Mouse (Mus musculus) midbrain, embryonic 13.5 days (tissue): ENCODE measurements at regions not wholly inside any gene's neighbourhood (a gene's known extent, or its start where the extent isn't known, plus 50 kb on each side); places are given as distances from the start of the nearest gene placed in this dataset.

ENCODE experiments used
- ATAC-seq: fragments of 200-750 bp; cut with Nextera tagmentation; 2 replicates; pipeline ENCODE4 v1.8.0; 2017; ENCODE audit warnings: mild to moderate bottlenecking, moderate TSS enrichment, moderate library complexity
- H3K27ac ChIP-seq: fragments of 300-500 bp; sonication (generic); 2 replicates; pipeline ENCODE4 v1.5.1; 2015; ENCODE audit warnings: inconsistent platforms, mild to moderate bottlenecking, moderate library complexity
- H3K27me3 ChIP-seq: fragments of 300-500 bp; sonication (generic); 2 replicates; pipeline ENCODE4 v1.6.1; 2015; ENCODE audit warnings: mild to moderate bottlenecking, inconsistent platforms
- H3K36me3 ChIP-seq: fragments of 300-500 bp; sonication (generic); 2 replicates; pipeline ENCODE4 v1.6.1; 2015; ENCODE audit warnings: mild to moderate bottlenecking, inconsistent platforms
- H3K4me1 ChIP-seq: fragments of 300-500 bp; sonication (generic); replicated peaks from 2 replicates; pipeline ENCODE4 v1.6.1; 2015; ENCODE audit warnings: inconsistent platforms
- H3K4me2 ChIP-seq: fragments of 300-500 bp; sonication (generic); replicated peaks from 2 replicates; pipeline ENCODE4 v1.6.1; 2015; ENCODE audit warnings: moderate library complexity, mild to moderate bottlenecking, inconsistent platforms
- H3K4me3 ChIP-seq: fragments of 300-500 bp; sonication (generic); replicated peaks from 2 replicates; pipeline ENCODE4 v1.5.1; 2015; ENCODE audit warnings: mild to moderate bottlenecking, inconsistent platforms
- H3K9ac ChIP-seq: fragments of 300-500 bp; sonication (generic); replicated peaks from 2 replicates; pipeline ENCODE4 v1.6.1; 2015; ENCODE audit warnings: mild to moderate bottlenecking, inconsistent platforms
- H3K9me3 ChIP-seq: fragments of 300-500 bp; sonication (generic); 2 replicates; pipeline ENCODE4 v1.6.1; 2016; ENCODE audit warnings: mild to moderate bottlenecking, inconsistent platforms
- WGBS: fragments of 180-500 bp; shearing (Covaris S2); methylation state at CpG from one replicate; pipeline ENCODE4 v1.1.7; 2015; 5-methylcytosine and 5-hydroxymethylcytosine counted together

DNA sequence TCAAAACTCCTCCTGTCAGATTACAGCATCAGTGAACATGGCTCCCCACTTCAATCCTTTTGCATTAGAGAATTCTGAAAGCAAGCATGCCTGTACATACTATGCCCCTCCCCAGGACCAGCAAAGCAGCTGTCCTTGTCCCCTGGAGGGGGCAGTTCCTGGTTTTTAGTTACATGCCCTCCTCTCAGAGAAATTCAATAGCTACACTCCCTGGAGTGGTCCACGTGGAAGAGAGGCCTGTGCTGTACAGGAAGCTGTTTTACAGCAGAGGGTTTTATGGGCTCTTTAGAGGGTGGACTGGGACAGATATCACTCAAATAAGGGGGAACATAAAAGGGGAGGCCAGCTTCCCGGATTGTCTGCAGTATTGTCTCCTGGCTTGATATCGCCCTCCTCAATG lies 481.3 kb downstream of the Cdh26 start:
- Histone ChIP-seq H3K4me1 (peaks cover 6% of the 10 kb centered on the region), H3K27me3 (no peaks in the 10 kb centered on the region), H3K36me3 (no peaks in the 10 kb centered on the region), H3K4me3 (no peak overlapping the region), H3K4me2 (no peak overlapping the region), H3K9me3 (no peaks in the 10 kb centered on the region), H3K9ac (no peak overlapping the region), H3K27ac (no peak overlapping the region)
- ATAC-seq: no peak
- WGBS: 84% methylated on average over 3 of the region's 3 CpGs

DNA sequence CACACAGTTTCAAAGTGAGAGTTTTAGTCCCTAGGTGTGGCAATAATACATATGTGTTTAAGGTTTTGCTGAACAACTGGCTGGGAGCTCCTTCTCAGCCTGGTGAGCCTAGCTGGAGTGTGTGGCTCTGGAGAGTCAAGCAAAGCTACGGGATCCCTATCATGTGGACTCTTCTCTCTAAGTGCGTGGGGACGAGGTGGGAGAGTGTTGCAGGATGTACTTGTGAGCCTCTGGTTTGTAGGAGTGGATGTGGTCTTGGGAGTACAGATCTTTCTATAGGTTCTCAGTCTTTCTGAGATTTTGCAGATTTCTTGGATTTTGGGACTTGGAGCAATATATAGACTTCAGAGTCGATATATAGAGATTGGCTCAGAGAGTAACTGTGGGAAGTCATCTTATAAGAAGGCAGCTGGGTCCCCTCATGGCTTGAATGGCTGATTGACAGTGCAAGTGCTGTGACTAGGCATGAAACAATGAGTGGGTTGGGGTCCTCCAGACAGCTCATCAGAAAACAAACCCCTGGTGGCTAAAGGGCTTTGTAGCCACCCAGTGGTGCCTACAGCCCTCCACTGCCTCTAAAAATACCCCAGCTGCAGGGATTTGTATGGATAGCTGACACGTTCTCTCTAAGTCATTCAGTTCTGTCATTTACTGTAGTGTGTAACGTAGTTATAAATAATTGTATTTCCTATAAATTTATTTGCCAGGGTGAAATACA lies 486.1 kb downstream of the Cdh26 start:
- Histone ChIP-seq H3K9ac (no peak overlapping the region), H3K4me1 (peaks cover 17% of the 10 kb centered on the region), H3K36me3 (no peaks in the 10 kb centered on the region), H3K9me3 (no peaks in the 10 kb centered on the region), H3K4me2 (no peak overlapping the region), H3K27me3 (no peaks in the 10 kb centered on the region), H3K27ac (no peak overlapping the region), H3K4me3 (no peak overlapping the region)
- 63% methylated on average over 6 of the region's 6 CpGs for WGBS
- ATAC-seq: no peak

DNA sequence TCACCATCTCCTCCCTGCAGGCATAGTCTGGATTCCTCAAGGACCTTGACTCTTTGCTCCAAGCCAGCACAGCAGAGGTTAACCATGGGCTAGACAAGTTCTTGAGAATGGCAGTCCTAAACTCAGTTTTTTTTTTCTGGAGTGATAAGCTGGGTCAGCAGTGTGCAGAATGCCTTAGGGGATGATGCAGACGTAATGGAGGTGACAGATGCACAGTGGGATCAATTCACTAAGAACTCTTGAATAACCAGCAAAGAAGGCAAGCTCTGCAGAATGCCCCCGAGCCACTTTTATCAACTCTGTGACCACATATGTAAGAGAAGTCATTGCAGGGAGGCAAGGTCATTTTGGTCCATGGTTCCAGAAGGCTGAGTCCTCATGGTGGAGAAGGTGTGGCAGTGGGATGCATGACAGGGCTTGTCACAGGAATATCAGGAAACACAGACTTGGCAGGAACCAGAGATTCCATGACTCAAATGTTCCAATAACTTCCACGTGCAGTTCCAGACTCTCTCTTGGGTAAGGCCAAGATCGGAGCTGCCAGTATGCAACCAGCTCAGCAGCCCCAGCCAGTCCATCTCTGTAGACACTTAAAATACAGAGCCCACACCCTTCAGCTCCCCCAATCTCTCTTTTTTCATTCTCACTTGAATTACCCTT lies 494.3 kb downstream of the Cdh26 start:
- Histone ChIP-seq H3K4me3 (no peak overlapping the region), H3K27me3 (no peaks in the 10 kb centered on the region), H3K36me3 (no peaks in the 10 kb centered on the region), H3K9ac (no peak overlapping the region), H3K27ac (no peak overlapping the region), H3K9me3 (no peaks in the 10 kb centered on the region), H3K4me1 (peaks cover 4% of the 10 kb centered on the region; the same call in 1 of the 2 replicates), H3K4me2 (no peak overlapping the region)
- 64% methylated on average over 4 of the region's 4 CpGs for WGBS
- ATAC-seq: no peak

DNA sequence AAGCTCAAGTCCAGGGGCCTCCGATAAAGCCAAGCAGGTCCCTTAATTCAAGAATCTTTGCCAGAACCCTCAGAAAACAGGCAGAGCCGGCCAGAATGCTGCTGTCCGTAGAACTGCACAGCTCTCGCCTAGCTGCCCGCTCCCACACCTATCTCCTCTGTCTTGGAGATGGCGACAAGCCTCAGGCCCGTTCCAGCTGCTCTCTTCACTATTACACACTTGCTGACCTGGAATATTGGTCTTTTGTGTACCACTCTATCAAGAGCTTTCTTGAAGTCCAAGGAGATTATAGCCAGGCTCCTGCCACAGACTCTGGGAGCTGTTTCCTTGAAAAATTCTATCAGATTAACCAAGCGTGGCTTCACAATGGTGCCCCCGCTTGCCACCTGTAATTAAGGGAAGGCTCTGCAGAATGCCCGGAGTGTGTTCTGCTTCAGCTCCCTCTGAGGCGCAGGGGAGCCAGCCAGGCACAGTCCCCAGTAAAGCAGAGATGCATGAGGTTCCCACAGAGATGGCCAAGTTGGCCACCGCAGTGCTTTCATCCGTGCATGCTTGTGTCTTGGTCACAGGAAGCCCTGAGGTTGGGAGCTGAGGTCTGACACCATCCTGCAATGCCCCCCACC lies 496.8 kb downstream of the Cdh26 start:
- no peak overlapping the region for H3K9ac ChIP-seq

DNA sequence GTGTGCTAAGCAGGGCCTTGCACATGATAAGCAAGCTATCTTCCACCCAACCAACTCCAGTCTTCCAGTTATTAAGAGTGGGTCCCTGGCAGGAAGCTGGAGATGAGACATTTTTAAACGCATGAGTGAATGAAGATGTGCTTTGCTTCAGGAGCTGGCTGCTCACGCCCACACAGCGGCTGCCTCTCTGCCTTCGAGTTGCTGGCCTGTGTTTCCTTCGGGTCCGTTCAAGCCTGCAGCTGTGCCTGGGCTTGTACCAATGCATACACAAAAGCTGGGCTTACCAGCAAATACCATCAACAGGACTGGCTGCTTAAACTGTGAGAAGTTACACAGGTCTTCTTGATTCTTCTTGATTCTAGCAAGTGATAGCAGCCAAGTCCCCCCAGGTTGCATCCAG lies 498.7 kb downstream of the Cdh26 start:
- H3K9me3 ChIP-seq: no peaks in the 10 kb centered on the region
- no peaks in the 10 kb centered on the region; the same call in 1 of the 2 replicates for H3K4me1 ChIP-seq
- H3K27me3 ChIP-seq: no peaks in the 10 kb centered on the region
- no peaks in the 10 kb centered on the region for H3K36me3 ChIP-seq
- 75% methylated on average over 6 of the region's 6 CpGs for WGBS
- no peak overlapping the region for H3K9ac ChIP-seq
- no peak overlapping the region for H3K4me3 ChIP-seq
- ATAC-seq: no peak
- no peak overlapping the region for H3K27ac ChIP-seq
- H3K4me2 ChIP-seq: no peak overlapping the region

More for the DNA sequence above, 496.8 kb downstream of the Cdh26 start:
- WGBS: 48% methylated on average over 13 of the region's 13 CpGs
- H3K27me3 ChIP-seq: no peaks in the 10 kb centered on the region
- no peaks in the 10 kb centered on the region for H3K36me3 ChIP-seq
- ATAC-seq: no peak
- no peak overlapping the region for H3K27ac ChIP-seq
- no peak overlapping the region for H3K4me2 ChIP-seq
- H3K4me1 ChIP-seq: no peaks in the 10 kb centered on the region; the same call in 1 of the 2 replicates
- no peaks in the 10 kb centered on the region for H3K9me3 ChIP-seq
- no peak overlapping the region for H3K4me3 ChIP-seq

DNA sequence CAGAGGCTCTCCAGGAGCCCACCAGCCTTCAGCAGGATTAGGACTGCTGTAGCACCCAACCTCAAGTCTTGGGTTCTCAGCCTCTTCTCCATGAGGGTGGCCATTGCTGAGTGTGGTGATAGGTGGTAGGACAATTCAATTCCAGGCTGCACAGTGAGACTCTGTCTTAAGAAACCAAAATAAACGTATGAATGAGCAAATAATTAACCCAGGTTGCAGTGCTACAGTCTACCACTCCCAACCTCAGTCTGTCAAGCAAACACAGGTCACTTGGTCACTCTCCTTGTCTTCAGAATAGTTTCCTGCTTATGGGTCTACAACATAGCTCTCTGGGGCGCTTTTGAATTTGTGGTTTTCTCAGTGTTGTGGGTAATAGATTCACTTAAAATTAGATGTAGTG lies 499.8 kb downstream of the Cdh26 start:
- Histone ChIP-seq H3K27me3 (no peaks in the 10 kb centered on the region), H3K9me3 (no peaks in the 10 kb centered on the region), H3K4me2 (no peak overlapping the region), H3K36me3 (no peaks in the 10 kb centered on the region), H3K9ac (no peak overlapping the region), H3K27ac (no peak overlapping the region), H3K4me1 (no peaks in the 10 kb centered on the region; the same call in 1 of the 2 replicates), H3K4me3 (no peak overlapping the region)
- 87% methylated on average over 2 of the region's 2 CpGs for WGBS
- no peak for ATAC-seq

DNA sequence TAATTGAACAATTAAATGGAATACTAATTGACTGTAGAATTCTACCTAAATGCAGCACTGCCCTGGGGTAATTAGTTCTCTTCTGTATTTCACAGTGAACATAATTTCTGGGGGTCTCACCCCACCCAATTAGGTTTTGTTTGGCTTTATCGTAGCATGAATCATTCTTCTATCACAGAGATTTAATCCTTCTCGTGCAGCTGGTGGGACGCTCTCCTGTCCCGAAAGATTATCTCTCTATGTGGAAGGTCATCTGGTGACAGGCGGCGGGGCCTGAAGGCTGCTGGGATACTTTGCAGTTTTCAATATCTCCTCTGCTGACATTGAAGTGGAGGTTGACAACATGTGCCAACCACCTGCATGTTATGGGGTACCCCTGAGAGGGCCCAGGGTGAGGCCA lies 493.8 kb upstream of the Cdh4 start:
- Histone ChIP-seq H3K36me3 (no peaks in the 10 kb centered on the region), H3K4me2 (no peak overlapping the region), H3K9ac (no peak overlapping the region), H3K27me3 (no peaks in the 10 kb centered on the region), H3K4me3 (no peak overlapping the region), H3K27ac (peak overlapping the region; percentile 10; the same call in 1 of the 2 replicates), H3K4me1 (peaks cover 17% of the 10 kb centered on the region), H3K9me3 (no peaks in the 10 kb centered on the region)
- WGBS: 39% methylated on average over 6 of the region's 6 CpGs
- no peak for ATAC-seq

DNA sequence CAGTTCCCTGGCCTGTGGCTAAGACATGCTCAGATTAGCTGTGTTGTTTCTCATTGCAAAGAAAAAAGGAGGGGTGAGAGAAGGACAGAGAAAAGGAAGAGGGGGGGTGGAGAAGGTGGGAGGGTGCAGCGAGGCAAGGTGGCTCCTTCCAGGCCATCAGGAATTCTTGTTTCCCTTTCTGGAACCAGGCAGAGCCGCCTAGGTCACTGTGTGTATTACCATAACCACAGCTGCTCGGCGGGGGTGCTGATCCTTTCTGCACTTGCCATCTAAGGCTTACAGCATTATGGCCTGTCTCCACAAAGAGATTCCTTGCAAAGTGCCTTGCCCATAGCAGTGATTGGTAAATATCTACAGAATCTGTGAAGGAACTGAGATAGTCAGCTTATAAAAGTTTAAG lies 493.1 kb upstream of the Cdh4 start:
- H3K4me2 ChIP-seq: no peak overlapping the region
- no peak overlapping the region for H3K9ac ChIP-seq
- H3K36me3 ChIP-seq: no peaks in the 10 kb centered on the region
- 29% methylated on average over 4 of the region's 4 CpGs for WGBS
- no peaks in the 10 kb centered on the region for H3K9me3 ChIP-seq
- no peaks in the 10 kb centered on the region for H3K27me3 ChIP-seq
- H3K27ac ChIP-seq: peak overlapping the region; percentile 10; the same call in 1 of the 2 replicates
- no peak overlapping the region for H3K4me3 ChIP-seq
- 0 out of 2 replicates have a peak, but pooled peaks have one; percentile 55 for ATAC-seq
- H3K4me1 ChIP-seq: peaks cover 17% of the 10 kb centered on the region

DNA sequence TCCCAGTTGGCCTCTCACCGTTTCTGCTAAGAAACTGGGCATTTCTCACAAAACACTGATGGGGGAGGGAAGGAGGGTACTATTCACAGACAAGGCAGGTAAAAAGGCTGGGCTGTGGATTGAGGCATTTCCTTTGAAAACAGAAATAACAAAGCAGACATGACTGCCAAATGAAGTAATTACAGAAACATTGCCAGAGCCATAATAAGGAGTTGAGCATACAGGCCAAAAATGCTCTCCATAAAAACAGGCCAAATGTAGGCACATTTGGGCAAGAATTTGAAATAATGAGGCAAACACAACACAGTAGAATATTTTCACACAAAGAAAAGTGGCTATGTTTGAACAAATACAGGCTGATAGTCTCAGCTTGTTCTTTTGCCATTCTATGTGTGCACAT lies 491.9 kb upstream of the Cdh4 start:
- Histone ChIP-seq H3K9me3 (no peaks in the 10 kb centered on the region), H3K36me3 (no peaks in the 10 kb centered on the region), H3K4me1 (peaks cover 17% of the 10 kb centered on the region), H3K4me2 (no peak overlapping the region), H3K27me3 (no peaks in the 10 kb centered on the region), H3K27ac (no peak overlapping the region), H3K4me3 (no peak overlapping the region), H3K9ac (no peak overlapping the region)
- WGBS: 37% methylated on average over 1 of the region's 1 CpGs
- ATAC-seq: no peak

DNA sequence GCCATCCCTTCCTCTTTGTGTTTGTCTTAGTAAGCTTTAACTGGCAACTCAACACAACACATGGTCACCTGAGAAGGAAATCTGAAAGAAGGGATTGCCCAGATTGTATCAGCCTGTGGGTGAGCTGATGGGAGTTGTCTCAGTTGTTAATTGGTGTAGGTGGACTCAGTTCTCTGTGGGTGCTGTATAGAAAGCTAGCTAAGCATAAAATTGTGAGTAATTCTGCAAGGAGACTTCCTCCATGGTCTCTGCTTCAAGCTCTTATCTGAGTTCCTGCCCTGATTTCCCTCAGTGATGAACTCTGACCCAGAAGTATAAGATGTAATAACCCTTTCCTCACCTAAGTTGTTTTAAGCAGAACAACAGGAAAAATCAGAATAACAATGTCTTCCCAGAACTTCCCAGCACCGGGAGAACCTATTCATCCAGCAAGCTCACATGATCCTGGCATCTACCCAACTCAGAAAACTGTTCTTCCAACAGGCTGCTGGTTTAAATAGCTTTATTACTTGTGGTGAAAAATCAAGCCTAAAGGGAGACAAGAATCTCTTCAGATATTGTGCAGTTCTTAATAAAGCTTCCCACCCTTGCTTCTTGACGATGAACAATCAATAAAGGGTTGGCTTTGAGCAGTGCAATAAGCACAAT lies 487.7 kb upstream of the Cdh4 start:
- H3K4me1 ChIP-seq: 0 out of 2 replicates have a peak, but pooled peaks cover 3% of the 10 kb centered on the region
- no peaks in the 10 kb centered on the region for H3K27me3 ChIP-seq
- no peak for ATAC-seq
- H3K4me3 ChIP-seq: no peak overlapping the region
- H3K9ac ChIP-seq: no peak overlapping the region
- no peaks in the 10 kb centered on the region for H3K36me3 ChIP-seq
- no peak overlapping the region for H3K4me2 ChIP-seq
- H3K9me3 ChIP-seq: no peaks in the 10 kb centered on the region
- H3K27ac ChIP-seq: no peak overlapping the region
- 69% methylated on average over 2 of the region's 2 CpGs for WGBS

DNA sequence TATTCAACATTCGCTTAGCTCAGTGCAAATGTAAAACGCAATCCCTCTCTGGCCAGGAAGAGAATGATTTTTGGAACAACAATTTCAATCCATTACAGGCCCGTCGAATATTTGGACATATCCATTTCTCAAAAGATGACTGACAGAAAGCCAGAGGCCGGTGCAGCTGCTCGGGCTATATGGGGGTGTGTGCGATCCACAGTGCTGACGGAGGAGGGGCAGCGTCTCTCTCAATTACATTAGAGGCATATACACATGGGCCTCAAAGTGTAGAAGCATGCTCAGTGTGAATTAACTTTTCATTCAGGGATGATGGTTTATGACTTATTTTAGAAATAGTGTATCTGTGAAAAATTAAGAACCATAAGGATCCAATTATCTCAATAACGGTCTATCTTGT lies 483.4 kb upstream of the Cdh4 start:
- H3K9ac ChIP-seq: no peak overlapping the region
- H3K36me3 ChIP-seq: no peaks in the 10 kb centered on the region
- H3K4me3 ChIP-seq: no peak overlapping the region
- ATAC-seq: no peak
- H3K9me3 ChIP-seq: no peaks in the 10 kb centered on the region
- WGBS: 78% methylated on average over 10 of the region's 10 CpGs
- H3K27ac ChIP-seq: no peak overlapping the region
- H3K4me2 ChIP-seq: no peak overlapping the region
- 0 out of 2 replicates have a peak, but pooled peaks cover 3% of the 10 kb centered on the region for H3K4me1 ChIP-seq
- no peaks in the 10 kb centered on the region for H3K27me3 ChIP-seq

DNA sequence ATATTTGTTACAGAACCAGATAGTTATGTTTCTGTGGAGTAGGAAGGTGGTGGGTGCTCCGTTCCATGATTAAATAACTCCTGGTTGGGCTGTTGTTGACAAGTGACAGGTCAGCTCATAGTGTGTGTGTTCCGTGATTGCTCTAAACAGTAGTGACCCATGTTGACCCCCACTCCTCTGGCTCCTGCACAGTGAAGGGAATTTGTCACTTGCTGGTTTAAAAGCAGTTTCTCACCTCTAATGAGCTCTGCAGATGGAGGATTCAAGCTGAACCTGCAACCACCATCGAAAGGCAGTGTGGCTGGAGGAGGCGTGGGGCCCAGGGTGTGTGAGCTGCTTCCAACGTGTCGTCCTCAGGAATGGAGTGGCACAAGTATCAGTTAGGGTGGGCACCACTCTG lies 482.6 kb upstream of the Cdh4 start:
- Histone ChIP-seq H3K4me2 (no peak overlapping the region), H3K27ac (no peak overlapping the region), H3K9ac (no peak overlapping the region), H3K36me3 (no peaks in the 10 kb centered on the region), H3K4me3 (no peak overlapping the region), H3K27me3 (no peaks in the 10 kb centered on the region), H3K9me3 (no peaks in the 10 kb centered on the region), H3K4me1 (0 out of 2 replicates have a peak, but pooled peaks cover 3% of the 10 kb centered on the region)
- 0 out of 2 replicates have a peak, but pooled peaks have one; percentile 43 for ATAC-seq
- 80% methylated on average over 6 of the region's 6 CpGs for WGBS
